Mouse (Mus musculus) fat pad, adult 2 months (tissue): ENCODE results near the gene Tex14.
"Not testable (repeated sequence)": the region's sequence is repeated elsewhere in the genome, so short reads cannot be mapped to it uniquely, and the experiment has no call there.

Experiments used
- DNase-seq: peaks from one replicate; pipeline ENCODE4 v3.0.0-alpha.2; 2011; ENCODE audit warnings: low read depth, low spot score; ENCODE audit errors: extremely low read depth

Tex14 gene

DNA sequence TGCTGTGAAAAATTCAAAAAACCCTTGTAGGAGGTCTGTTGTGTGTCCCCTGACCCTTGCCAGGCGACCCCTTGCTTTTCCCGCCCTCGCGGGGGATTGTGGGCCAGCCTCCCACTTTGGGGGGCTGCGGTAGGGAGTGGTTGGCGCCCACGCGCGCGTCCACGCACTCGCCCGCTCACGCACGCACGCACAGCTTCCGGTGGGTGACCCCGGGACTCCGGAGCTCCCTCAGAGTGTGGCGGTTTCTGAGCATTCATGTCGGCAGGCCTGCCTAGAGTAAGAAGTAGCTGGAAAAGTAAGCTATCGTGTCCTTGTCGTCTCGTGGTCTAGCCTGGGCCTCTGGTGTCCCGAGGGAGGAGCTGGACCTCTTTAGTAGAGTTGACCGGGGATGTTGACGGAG is at the start of gene Tex14, which contains the start of gene Rad51c:
TSS of gene Tex14 (plus strand) at position 190 of the 400 bp plus-strand sequence.
TSS of gene Rad51c (minus strand) at position 79 of the 400 bp plus-strand sequence.
- no peak for DNase-seq

DNA sequence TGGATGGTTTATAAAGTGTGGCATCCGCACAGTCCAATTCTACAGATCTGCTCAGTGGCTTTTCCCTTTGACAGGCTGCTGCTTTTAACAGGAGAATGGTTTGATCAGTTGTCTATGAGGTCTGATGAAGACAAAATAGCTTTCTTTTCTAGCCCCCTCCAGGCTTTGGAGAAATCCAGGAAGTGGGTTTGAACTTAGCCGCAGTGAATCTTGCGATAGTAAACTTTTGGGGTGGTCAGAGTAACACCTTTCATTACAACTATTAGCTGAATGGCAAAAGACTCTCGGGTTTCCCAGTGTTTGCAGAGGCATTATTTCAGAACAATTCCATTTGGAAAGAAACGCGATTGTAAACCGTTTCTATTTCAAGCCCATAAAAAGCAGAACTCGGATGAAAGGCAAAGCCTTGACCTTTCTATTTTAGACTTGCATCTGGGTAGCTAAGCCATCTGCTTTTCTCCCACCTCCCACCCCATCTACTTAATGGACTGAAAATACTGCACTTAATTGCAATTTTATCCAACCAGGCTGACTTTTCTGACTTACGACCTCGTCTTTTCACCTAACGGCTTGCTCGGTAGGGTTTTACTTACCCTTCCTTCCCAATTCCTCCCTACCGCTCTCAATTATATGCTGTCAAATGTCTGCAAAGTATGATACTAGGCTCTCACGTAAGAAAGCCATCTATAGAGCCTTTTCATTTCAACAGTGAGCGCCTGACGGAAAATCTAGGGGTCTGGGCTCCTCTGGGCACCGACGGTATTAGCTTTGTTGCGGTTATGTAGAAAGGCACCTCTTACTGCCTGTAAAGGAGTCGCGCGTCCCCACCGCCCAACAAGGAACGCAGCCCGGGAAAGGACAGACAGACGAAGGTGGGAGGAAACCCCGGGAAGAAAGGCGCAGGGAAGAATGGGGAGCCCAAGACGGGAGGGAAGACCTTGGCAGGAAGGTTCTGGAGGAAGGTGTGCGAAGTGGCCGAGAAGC is 47.3 kb upstream of the Tex14 start:
- no peak for DNase-seq

DNA sequence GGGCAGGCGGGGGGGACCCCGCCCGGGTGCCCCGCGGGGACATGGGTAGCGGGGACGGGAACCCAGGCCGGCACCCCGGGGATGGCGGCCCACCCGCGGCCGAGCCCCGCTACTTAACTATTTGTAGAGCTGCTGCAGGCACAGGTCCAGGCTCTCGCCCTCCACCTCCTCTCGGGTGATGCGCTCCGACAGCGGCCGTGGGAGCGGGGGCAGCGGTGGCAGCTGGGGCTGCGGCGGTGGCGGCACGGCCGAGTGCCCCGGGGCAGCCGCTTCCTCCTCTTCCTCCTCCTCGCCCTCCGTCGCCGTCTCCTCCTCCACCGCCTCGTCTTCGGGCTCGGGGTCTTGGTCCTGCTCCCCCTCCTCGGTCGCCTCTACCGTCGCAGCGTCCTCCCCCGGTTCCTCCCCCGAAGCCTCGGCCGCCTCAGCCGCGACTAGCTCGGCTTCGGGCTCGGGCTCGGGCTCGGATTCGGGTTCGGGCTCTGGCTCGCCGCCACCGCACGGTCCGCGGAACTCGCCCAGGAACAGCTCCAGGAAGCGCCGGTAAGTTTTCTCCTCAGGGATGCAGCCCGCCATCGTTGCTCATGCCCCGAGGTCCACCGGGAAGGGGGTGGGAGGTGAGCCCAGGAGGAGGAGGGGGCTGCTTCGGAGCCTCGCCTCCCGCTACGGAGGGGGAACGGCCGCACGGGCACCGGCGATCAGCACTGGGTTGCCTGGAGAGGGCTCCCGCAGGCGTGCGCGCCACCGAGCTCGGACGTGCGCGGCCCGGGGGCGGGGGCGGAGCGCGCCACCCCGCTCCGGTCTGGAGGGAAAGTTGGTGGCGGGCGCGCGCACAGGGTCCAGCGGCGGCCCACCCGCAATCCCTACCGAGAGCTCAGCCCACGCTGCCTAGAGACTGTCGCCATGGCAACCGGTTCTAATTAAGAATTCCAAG is 46.3 kb upstream of the Tex14 start, which contains the start of gene Ppm1e:
TSS of gene Ppm1e (minus strand) at position 693 of the 931 bp plus-strand sequence.
- DNase-seq: no peak

DNA sequence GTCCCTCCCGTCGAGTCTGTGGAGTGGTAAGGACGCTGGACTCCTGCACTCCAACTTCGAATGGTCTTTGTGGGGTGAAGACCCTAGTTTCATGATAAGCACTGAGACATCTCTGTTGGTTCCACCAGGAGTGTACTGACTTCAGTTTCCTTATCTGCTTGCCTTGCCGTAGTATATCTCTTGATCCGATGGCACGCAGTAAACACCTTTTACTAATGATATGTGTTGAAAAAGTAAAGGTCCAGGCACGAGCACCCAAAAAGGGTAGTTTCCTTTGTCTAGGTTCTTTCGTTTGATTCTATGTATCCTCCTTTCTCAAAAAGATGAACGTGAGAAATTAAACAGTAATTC is 45.6 kb upstream of the Tex14 start:
- no peak for DNase-seq

DNA sequence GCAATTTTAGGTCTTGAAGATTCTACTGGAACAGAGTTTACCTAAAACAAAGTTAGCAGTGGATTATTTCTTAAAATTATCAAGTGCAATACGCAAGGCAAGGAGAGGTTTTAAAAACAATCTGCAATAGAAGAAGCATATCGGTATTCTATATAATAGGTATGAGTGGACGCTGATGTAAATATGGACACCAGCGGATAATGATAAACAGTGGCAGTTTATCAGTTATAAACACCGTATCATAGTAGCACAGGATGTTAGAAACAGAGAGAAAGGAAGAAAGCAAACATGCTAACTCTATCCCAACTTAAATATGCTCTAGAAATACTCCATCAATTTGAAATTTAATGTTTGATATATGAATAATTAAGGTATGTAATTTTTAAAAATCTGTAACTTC is 39.7 kb upstream of the Tex14 start:
- DNase-seq: no peak

DNA sequence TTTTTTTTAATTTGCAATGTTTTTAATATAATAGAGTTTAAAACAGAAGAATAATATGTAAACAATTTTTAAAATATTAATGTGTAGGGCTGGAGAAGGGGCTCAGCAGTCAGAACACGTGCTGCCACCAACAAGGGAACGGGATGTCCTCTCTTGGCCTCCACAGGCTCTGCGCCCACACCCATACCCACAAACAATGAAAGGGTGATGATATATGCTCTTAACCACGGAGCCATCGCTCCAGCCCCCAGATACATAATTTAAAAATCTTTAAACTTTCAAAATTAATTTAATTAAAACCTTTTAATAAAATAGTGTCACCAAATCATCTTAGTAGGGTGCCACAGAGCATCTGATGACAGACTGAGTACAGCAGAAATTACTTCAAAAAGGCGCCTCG is 37.8 kb upstream of the Tex14 start:
- no peak for DNase-seq

DNA sequence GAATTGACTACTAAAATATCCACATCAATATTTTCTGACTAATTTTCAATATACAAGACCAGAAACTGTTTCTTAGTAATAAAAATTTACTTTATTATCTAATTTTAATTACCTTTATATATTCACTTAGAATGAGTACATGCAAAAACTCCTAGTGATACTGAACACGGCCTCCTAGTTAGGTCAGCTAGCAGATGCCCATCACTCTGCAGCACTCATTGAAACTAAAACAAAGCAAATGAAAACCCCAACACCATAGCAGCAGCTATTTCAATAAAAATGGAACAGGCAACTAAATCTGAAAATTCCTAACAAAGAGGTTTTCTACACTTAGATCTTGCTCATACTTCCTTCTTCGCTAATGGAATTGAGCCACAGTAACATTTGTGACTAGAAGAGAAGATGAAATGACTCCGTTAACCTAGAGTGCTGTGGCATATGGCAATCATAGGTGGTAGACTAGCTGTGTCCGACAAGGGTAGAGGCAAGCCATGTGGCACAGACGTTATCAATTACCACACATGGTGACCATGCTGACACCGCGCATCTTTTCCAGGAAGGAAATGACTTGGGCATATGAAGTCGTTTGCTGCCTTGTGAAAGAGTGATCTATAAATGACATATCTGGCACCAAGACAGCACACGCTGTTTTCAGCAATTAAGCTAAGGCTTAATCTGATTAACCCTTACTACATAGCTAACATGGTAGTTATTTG is 36.8 kb upstream of the Tex14 start:
- DNase-seq: no peak

DNA sequence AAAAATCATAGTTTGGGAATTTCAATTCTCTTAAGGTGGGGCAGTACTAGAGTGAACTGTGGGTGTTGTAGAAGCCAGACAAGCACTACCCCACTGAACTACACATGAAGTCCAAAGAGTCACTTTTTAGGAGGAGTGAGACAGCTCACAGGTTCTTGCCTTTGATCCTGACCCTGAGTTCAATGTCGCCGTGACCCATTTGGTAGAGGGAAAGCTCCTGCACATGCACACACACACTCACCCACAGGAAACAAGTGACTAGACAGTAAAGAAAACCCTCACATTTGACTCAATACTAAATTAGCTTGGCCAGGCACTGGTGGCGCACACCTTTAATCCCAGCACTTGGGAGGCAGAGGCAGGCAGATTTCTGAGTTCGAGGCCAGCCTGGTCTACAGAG is 20.3 kb upstream of the Tex14 start:
- DNase-seq: no peak

DNA sequence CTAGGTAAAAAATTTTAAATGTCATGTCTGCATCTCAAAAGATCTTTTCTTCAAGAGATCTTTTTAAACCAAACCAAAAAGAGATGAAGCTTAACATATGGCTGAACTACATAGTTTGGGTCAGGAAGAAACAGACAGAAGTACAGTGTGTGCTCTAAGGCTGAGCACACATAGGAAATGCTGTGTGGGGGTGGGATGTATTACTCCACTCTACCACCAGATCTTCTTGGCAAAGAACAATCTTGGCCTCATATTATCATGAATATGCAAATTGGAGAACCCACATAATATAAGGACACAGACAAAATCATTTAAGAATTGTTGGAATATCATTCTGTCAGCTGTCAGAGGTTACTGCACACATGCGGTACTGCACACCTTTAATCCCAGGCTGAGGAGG is 19.2 kb upstream of the Tex14 start:
- no peak for DNase-seq

DNA sequence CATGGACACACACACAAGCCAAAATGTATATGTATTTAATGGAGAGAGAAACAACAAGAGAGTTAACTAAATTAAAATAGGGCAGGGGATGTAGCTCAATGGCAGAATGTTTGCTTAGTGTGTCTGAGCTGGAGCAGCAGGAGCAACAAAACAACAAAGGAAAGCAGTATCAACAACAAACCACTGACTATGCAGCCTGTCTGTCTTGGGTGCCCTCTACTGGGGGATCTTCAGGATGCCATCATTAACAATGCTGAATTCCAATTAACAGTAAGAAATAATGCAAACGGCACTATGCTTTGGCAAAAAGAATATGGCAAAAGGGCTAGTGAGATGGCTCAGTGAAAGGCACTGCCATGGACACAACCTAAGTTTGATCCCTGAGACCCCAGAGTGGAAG is 11.0 kb upstream of the Tex14 start:
- DNase-seq: no peak

DNA sequence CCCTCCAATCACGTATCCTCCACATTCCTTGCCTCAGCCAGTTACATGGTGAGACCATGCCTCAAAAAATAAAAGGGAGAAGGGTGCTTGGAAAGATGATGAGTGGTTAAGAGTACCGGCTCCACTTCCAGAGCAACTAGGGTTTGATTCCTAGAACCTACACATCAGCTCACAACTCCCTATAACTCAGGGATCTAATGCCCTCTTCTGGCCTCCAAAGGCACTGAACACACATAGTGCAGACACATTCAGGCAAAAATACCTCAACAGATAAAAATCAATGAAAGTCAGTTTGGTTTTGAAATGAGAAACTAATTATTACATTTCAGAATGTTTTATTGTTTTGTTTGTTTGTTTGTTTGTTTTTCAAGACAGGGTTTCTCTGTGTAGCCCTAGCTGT is 6.5 kb upstream of the Tex14 start:
- no peak for DNase-seq

DNA sequence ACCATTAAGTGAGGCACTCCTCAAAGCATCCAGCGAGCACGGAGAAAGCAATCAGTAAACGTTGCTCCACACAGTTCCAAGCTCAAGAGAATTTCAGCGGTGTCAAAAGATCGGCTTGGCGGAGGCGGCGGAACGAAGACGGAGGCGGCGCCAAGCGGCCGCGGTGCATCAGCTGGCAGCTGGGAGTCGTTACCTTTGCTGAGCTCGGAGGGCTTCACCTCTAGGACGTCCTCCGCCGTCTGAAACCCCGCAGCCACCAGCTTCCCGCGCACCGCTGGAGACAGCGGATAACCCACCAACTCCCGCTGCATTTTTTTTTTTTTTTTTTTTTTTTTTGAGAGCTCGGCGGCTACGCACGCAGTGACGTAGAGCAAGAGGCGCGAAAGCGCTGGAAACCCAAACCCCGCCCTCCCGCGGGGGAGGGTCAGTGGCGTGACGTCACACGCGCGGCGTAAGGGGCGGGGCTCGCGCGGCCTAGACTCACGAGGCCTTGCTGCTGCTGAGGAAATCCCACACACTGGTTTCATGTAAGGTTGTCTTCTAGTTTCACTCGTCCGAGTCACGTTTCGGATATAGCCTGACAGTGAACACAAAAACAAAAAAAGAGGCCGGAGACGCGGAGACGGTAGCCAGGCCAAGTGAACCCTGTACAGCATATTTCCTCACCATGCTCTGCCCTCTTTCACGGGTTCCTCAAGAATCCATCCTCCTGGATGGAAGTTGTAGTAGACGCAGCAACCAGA is 583 bp upstream of the Tex14 start:
- no peak for DNase-seq

DNA sequence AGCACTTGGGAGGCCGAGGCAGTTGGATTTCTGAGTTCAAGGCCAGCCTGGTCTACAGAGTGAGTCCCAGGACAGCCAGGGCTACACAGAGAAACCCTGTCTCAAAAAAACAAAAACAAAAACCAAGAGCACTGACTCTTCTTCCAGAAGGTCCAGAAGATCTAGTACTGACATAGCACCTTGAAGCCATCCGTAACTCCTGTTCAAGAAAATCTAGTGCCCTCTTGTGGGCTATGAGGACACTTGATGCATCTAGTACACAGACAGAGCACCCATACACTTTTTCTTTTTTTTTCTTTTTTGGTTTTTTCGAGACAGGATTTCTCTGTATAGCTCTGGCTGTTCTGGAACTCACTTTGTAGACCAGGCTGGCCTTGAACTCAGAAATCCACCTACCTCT is 8.5 kb downstream of the Tex14 start:
- DNase-seq: not testable (repeated sequence)

DNA sequence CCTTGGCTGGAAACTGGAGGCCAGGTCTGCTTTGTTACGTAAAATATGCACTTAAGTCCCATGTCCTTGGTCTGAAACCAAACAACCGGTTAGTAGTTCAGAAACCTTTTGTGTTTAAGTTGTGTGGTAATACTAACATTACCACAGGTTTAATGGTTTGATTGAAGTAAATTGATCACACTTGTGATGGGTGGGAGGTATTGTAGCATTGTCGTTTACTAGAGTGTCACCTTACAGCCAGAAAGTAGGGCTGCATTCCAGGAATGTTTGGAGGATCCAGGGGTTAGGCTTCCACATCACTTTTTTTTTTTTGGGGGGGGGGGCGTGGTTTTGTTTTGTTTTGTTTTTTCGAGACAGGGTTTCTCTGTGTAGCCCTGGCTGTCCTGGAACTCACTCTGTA is 11.3 kb downstream of the Tex14 start:
- no peak for DNase-seq

DNA sequence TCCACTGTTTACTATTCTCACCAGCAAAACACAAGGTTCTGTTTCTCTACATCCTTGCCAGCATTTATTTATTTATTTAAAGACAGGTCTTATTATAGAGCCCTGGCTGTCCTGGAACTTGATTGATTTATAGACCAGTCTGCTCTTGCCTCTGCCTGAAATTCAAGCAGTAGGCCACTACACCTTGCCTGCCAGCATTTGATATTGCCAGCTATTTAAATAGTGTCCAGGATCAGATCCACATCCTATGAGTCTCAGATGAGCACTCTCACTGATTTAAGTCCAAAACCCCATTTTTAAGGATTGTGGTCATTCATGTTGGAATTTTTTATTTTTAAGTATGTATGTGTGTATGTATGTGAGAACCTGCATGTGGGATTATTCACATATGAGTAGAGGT is 16.0 kb downstream of the Tex14 start:
- DNase-seq: no peak

DNA sequence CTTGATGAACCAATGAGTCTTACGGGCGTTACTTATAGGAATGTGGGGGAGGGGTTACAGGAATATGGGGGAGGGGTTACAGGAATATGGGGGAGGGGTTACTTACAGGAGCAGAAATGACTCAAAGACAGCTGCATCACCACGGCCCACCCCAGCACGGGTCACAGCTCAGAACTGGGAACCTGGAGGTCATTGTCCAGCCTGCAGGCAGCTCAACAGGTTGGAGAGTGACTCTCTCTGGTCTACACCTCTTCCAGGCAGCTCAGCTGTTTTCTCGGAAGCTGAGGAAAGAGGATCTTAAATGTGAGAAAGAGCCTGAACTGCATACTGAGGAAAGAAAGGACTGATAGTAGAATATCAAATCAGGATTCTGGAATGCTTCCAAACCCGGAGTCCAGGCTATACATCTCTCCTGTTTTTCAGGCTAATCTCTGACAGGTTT is 16.9 kb downstream of the Tex14 start:
- no peak for DNase-seq

DNA sequence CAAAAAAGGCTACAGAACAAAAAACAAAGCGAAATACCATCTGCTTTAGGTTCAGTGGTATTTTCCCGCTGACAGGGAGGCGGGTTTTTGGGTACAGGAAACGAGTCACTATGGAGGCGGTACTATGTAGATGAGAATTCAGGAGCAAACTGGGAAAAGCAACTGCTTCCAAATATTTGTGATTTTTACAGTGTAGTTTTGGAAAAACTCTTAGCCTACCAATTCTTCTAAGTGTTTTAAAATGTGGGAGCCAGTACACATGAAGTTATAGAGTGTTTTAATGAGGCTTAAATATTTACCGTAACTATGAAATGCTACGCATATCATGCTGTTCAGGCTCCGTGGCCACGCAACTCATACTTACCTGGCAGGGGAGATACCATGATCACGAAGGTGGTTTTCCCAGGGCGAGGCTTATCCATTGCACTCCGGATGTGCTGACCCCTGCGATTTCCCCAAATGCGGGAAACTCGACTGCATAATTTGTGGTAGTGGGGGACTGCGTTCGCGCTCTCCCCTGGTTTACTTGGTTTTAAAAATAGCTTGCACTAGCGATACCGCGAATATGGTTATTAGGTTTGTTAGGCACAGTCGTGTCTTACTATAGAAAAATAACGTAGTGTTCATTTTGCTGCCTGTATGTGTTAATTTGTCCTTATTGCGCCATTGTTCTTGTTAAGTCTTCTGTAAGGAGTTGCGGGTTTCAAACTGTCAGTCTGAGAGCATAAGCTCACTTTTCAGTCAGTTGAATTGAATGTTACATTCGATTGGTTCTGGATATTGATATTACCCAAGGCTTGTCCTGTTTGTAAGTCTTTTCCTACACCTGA is 17.9 kb downstream of the Tex14 start:
- peak; percentile 86 for DNase-seq

DNA sequence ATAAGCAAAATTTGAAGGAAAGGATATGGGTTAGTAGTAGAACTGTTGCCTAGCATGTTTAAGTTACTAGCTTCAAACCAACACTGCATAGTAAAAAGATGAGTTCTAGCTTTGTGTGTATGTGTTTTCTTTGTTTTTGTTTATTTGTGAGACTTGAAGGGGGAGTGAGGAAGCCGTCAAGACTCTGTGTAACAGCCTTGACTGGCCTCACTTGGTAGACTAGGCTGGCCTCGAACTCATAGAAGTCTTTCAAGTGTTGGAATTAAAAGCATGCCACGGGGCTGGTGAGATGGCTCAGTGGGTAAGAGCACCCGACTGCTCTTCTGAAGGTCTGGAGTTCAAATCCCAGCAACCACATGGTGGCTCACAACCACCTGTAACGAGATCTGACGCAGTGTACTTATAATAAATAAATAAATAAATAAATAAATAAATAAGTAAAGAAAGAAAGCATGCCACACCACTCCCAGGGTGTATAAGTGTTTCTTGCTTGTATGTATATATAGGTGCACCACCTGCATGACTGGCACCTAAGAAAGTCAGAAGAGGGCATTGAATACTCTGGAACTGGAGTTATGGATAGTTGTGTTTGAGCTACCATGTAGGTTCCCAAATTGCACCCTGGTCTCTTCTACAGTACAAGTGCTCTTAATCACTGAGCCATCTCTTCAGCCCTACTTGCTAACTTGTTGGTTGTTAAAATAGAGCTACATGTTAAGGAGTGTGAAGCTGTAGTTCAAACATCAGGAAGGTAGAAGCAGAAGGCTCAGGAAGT is 18.9 kb downstream of the Tex14 start:
- no peak for DNase-seq

DNA sequence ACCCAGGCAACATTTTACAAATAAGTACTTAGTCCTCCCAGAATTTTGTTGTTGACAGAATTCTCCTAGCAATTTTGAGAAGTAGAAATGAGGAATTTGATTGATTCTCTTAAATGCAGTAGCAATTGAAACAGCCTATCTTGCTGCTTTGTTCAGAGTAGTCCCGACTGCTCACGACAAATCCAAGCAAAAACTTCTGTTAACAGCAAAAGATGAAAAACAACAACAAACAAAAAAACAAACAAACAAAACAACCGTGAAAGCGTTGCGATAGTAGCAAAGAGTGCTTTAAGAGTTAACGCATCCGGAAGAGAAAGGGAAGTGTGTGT is 21.2 kb downstream of the Tex14 start:
- no peak for DNase-seq
